Mouse (Mus musculus): ENCODE measurements around the gene Olfr287. TPM values are rescaled to one million over a fixed set of nuclear protein-coding genes. Genes with fewer than 3 reads are reported as not detected.

Olfr287 gene
- polyA plus RNA-seq, 1 experiment from 2014 or later: not detected

DNA sequence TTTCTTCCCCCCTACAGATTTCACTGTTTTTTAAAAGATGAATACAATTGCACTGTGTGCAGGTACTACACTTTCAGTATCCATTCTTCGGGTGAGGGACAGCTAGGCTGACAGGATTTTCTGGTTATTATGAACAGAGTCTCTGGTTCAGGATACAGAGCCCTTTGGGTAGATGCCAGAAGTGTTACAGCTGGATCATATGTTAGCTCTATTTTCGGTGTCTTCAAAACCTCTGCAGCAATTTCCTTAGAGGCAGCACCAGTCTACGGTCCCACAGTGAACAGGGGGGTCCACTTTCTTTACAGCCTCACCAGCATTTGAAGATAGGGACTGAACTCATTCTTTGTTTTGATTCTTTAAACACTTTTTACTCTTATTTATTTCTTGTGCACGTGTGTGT, 36.4 kb downstream of the Olfr287 start:
- WGBS: 49% methylated on average over 4 of the region's 4 CpGs
- no peak for ATAC-seq
- Histone ChIP-seq H3K4me1 (replicated peaks) (no peaks in the 10 kb centered on the region; the same call in 1 of the 2 replicates), H3K9ac (no peak overlapping the region), H3K27ac (no peak overlapping the region), H3K9me3 (no peaks in the 10 kb centered on the region), H3K4me2 (replicated peaks) (no peak overlapping the region), H3K36me3 (no peaks in the 10 kb centered on the region), H3K27me3 (replicated peaks) (no peaks in the 10 kb centered on the region), H3K4me3 (replicated peaks) (no peak overlapping the region)

DNA sequence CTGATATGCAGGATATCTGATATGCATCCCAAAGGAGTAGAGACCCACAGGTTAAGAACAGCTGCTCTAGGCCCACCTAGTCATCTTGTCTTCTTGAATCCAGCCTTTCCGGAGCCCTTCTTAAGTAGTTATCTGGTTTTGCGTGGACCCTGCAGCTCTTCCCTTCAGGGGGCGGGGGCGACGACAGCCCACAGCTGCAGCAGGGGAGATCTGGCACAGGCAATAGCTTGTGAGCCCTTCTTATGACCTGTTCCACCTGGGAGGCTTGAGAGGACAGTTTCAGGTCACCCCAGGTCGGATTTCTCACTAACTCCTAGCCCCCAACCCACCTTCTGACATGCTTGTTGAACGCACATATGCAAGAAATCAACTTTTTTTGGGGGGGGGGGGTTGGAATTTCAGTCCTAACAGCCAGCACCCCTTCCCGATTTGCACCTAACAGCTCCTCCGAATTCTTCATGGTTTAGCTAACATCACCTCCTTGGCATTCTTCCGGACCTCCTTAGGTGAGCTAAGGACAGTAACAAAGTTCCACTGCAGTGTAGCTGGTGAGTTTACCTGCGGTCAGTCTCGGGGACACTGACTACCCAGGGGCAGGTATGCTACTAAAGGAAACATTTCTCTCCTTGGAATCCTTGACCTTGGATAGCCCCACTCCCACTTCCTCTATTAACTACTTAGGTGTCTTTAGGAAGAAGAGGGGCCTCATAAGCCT, 38.8 kb downstream of the Olfr287 start:
- no peak overlapping the region; the same call in 1 of the 2 replicates for H3K4me2 ChIP-seq (replicated peaks)
- H3K4me1 ChIP-seq (replicated peaks): no peaks in the 10 kb centered on the region; the same call in 1 of the 2 replicates
- H3K27me3 ChIP-seq (replicated peaks): no peaks in the 10 kb centered on the region
- H3K4me3 ChIP-seq (replicated peaks): no peak overlapping the region
- no peaks in the 10 kb centered on the region for H3K36me3 ChIP-seq
- ATAC-seq: no peak
- no peaks in the 10 kb centered on the region for H3K9me3 ChIP-seq
- no peak overlapping the region for H3K9ac ChIP-seq
- no peak overlapping the region for H3K27ac ChIP-seq
- WGBS: 67% methylated on average over 12 of the region's 12 CpGs

DNA sequence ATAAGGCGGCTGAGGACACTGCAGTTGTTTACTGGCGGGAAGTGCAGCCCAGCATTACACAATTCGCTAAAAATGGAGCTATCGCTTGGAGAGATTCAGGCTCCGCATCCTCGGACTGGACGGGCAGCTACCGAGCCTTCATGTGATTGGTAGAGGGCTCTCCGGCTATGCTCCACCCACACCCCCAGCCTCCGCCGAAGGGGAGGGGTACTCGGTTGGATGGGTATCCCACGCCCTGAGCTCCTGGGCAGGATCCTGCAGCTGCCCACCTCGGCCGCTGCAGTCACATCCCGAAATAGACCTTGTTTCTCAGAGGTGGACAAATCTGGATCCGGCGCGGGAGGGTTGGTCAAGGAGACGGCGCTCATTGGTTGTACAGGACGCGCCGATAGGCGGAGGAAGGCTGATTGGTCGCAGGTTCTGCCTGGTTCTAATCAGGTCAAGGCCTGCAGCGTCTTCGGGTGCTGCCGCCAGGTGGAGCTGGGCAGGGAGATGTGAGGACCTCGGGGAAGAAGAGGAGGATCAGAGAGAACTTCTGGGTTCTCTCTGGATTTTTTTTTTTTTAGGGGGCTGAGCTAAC, 39.6 kb downstream of the Olfr287 start:
- Histone ChIP-seq H3K36me3 (no peaks in the 10 kb centered on the region), H3K4me2 (replicated peaks) (peak overlapping the region; percentile 81), H3K27ac (peak overlapping the region; percentile 24), H3K9ac (peak overlapping the region; percentile 29; the same call in 1 of the 2 replicates), H3K9me3 (no peaks in the 10 kb centered on the region), H3K4me1 (replicated peaks) (no peaks in the 10 kb centered on the region; the same call in 1 of the 2 replicates), H3K4me3 (replicated peaks) (peak overlapping the region; percentile 47), H3K27me3 (replicated peaks) (no peaks in the 10 kb centered on the region)
- ATAC-seq: peak; percentile 99
- under 1% methylated on average over 30 of the region's 30 CpGs for WGBS

DNA sequence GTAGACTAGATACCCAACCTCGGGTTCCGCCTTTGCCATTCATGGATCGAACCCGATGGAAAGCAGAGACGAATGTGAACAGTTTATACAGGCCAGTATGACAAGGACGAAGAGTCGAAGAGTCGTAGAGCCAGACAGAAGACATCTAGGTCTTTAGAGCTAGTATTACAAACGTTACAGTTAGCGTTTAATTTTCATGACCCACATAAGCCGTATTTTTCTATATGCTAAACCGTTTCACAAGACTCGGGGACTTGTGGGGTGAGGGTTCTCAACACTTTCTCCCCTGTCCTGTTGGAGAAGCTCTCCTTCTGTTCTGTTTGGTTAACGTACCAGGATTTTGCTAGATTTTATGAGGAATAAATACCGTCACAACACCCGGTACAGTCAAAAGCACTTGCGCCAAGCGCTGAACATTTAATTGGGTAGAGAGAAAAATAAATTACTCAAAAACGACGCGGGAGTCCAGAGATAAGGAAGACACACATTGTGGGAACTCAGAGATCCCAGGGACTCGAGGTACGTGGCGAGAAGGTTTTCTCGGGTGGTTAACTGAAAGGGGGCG, 40.2 kb downstream of the Olfr287 start:
- peak overlapping the region; percentile 47 for H3K4me3 ChIP-seq (replicated peaks)
- no peaks in the 10 kb centered on the region; the same call in 1 of the 2 replicates for H3K4me1 ChIP-seq (replicated peaks)
- ATAC-seq: no peak
- H3K9me3 ChIP-seq: no peaks in the 10 kb centered on the region
- no peaks in the 10 kb centered on the region for H3K36me3 ChIP-seq
- H3K9ac ChIP-seq: peak overlapping the region; percentile 29; the same call in 1 of the 2 replicates
- no peaks in the 10 kb centered on the region for H3K27me3 ChIP-seq (replicated peaks)
- peak overlapping the region; percentile 81 for H3K4me2 ChIP-seq (replicated peaks)
- 7% methylated on average over 26 of the region's 26 CpGs for WGBS
- peak overlapping the region; percentile 24 for H3K27ac ChIP-seq

DNA sequence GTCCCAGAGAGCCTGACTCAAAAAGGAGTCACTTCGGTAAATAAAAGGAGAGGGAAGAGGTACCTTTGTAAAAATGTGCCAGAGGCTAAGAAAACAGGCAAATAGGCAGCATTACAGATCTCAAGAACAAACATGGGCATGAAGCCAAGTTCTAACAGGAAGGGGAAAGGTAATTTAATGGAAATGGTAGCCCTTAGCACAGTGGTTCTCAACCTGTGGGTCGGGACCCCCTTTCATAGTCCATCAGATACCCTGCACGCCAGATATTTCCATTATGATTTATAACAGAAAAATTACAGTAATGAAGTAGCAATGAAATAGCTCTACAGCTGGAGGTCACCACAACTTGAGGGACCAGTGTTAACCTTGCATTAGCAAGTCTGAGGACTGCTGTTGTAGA, 43.5 kb downstream of the Olfr287 start:
- Histone ChIP-seq H3K9me3 (no peaks in the 10 kb centered on the region), H3K36me3 (no peaks in the 10 kb centered on the region), H3K4me1 (replicated peaks) (no peaks in the 10 kb centered on the region; the same call in 1 of the 2 replicates), H3K27ac (no peak overlapping the region), H3K4me3 (replicated peaks) (no peak overlapping the region), H3K4me2 (replicated peaks) (no peak overlapping the region), H3K27me3 (replicated peaks) (peaks cover 5% of the 10 kb centered on the region; the same call in 1 of the 2 replicates), H3K9ac (no peak overlapping the region)
- ATAC-seq: no peak
- WGBS: 61% methylated on average over 3 of the region's 3 CpGs

DNA sequence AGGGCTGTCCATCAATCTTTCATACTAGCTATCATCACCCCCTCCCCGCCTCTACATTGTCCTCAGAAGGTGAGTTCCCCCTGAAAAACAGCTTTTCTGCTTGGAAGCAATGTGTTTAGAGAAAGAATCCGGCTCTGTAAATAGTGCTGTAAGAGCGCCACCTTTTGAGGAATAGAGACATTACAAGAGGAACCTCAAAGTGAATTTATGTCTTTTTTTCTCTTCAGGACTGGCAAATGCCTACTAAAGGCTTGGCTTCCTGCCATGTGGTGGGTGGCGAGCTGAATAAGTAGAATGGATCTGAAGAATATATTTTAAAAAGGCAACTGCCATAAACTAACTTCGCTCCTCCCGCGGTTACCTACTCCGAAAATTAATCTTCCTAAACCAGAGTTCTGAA, 47.0 kb downstream of the Olfr287 start:
- no peak overlapping the region for H3K9ac ChIP-seq
- H3K36me3 ChIP-seq: no peaks in the 10 kb centered on the region
- no peaks in the 10 kb centered on the region for H3K9me3 ChIP-seq
- WGBS: 42% methylated on average over 8 of the region's 8 CpGs
- H3K27me3 ChIP-seq (replicated peaks): peaks cover 29% of the 10 kb centered on the region
- H3K4me3 ChIP-seq (replicated peaks): no peak overlapping the region
- no peaks in the 10 kb centered on the region for H3K4me1 ChIP-seq (replicated peaks)
- no peak overlapping the region for H3K27ac ChIP-seq
- no peak for ATAC-seq
- no peak overlapping the region for H3K4me2 ChIP-seq (replicated peaks)

DNA sequence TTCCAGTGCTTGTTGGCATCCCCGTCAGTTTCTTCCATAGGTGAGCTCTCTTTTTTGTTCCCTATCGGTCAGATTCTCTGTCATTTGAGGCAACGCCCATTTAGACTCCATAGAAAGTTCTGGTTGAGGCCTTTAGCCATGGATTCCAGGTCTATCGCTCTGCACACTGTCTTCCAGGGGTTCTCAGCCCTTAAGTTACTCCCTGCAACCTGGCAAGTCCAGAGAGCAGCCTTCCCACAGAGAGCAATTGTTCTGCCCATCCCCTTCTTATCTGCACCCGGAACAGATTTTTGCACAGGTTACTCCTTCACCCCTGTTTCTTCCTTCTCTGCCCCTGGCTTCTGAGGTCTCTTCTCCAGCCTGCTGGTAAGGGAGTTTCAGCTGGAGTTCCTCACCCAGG, 48.7 kb downstream of the Olfr287 start:
- Histone ChIP-seq H3K4me2 (replicated peaks) (no peak overlapping the region), H3K27ac (no peak overlapping the region), H3K36me3 (no peaks in the 10 kb centered on the region), H3K4me3 (replicated peaks) (no peak overlapping the region), H3K27me3 (replicated peaks) (peaks cover 45% of the 10 kb centered on the region), H3K9ac (no peak overlapping the region), H3K4me1 (replicated peaks) (peaks cover 12% of the 10 kb centered on the region), H3K9me3 (no peaks in the 10 kb centered on the region)
- peak; percentile 52; the same call in 1 of the 2 replicates for ATAC-seq
- 57% methylated on average over 5 of the region's 5 CpGs for WGBS

DNA sequence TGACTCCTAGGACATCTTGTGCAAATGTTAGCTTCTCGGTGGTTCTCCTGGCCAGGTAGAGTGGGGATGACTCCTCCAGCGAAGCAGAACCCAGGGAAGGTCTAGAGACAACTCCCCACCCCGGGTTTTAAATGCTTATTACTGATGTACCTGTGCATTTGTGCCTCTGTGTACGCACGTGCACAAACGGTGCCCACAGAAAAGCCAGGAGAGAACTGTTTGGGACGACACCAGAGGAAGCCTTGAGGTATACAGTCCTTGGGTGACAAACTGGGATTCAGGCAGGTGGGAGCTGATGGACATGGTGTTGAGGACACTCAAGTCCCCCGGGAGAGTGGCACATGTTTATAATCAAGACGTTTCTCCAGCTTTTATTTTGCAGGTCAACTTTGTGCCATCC, 49.9 kb downstream of the Olfr287 start:
- H3K9me3 ChIP-seq: no peaks in the 10 kb centered on the region
- H3K9ac ChIP-seq: no peak overlapping the region
- H3K27ac ChIP-seq: no peak overlapping the region
- no peak overlapping the region for H3K4me3 ChIP-seq (replicated peaks)
- H3K27me3 ChIP-seq (replicated peaks): peaks cover 53% of the 10 kb centered on the region
- 66% methylated on average over 9 of the region's 9 CpGs for WGBS
- ATAC-seq: no peak
- no peak overlapping the region for H3K4me2 ChIP-seq (replicated peaks)
- H3K4me1 ChIP-seq (replicated peaks): peaks cover 12% of the 10 kb centered on the region
- H3K36me3 ChIP-seq: no peaks in the 10 kb centered on the region

DNA sequence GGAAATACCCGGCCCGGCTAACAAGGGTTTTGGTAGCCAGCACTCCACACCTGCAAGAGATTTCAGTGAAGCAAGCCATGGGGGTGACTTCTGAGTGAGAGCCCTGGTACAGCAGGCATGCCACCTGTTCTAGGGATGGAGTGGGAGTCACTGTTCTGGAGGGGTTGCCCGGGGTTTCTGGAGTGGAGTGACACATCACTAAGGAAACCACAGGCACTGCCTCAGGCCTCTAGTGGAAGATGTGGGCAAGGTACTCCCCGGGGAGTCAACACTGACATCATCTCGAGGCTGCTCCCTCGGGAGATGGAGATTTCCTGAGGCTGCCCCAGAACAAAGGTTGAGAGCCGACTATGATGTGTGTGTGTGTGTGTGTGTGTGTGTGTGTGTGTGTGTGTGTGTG, 50.5 kb downstream of the Olfr287 start:
- H3K9ac ChIP-seq: no peak overlapping the region
- H3K27me3 ChIP-seq (replicated peaks): peaks cover 59% of the 10 kb centered on the region
- H3K9me3 ChIP-seq: no peaks in the 10 kb centered on the region
- H3K4me2 ChIP-seq (replicated peaks): no peak overlapping the region
- ATAC-seq: no peak
- 36% methylated on average over 7 of the region's 7 CpGs for WGBS
- no peak overlapping the region for H3K27ac ChIP-seq
- no peak overlapping the region for H3K4me3 ChIP-seq (replicated peaks)
- H3K36me3 ChIP-seq: no peaks in the 10 kb centered on the region
- H3K4me1 ChIP-seq (replicated peaks): peaks cover 12% of the 10 kb centered on the region

DNA sequence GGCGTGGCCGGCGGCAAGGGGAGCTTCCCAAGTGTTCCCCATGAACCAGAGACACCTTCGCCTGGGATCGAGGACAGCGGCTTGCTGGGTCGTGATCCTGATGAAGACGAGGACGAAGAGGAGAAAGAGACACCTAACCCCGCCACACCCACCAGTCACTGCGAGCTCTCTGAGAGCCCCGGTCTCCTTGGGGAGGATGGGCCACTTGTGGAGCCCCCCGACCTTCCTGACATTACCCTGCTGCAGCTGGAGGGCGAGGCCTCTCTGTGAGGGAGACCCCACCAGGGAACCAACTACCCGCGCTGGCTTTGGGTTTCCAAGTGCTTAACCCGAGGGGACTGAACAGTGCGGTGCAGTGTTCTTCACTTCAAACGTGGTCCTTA, 52.2 kb downstream of the Olfr287 start:
- peak overlapping the region; percentile 35; the same call in 1 of the 2 replicates for H3K4me3 ChIP-seq (replicated peaks)
- ATAC-seq: no peak

DNA sequence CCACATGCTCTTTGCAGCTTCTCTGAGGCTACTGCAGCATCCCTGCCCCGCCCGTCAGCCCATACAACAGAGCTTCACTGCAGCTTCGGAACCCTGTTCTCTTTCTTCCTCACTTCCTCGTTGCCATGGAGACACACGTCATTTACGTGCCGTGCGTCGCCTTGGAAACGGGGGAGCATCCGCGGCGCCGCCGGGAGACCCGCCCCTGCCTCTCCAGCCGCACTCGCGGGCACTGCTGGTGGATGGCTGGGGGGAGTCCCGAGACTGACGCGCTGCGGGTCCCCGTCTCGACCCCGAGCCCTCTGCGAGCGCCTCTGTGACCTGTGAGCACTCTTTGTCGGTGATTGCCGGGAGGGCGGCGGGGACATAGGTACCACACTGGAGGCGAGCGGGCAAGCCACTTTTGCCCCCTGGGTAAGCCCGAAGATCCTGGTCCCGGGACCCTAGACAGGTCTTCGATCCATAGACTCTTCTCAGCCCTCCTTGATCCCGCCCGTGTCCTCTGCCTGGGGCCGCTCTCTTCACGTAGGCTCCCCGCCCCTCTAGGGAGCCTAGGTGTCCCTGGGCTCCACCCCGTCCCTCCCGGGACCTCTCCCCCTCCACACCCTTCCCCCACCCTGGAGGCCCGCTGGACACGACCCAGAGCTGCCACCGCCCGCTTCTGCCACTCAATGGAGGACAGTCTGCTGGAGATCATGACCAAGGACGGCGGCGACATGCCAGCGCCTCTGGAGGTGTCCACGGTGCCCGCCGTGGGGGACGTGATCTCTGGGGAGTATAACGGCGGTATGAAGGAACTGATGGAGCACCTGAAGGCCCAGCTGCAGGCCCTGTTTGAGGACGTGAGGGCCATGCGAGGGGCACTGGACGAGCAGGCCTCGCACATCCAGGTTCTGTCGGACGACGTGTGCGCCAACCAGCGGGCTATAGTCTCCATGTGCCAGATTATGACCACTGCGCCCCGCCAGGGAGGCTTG, 52.9 kb downstream of the Olfr287 start:
- peak overlapping the region; percentile 62 for H3K4me2 ChIP-seq (replicated peaks)
- peak overlapping the region; percentile 35 for H3K4me3 ChIP-seq (replicated peaks)
- peak; percentile 79 for ATAC-seq
- 0 out of 2 replicates have a peak overlapping the region, but pooled peaks have one; percentile 3 for H3K9ac ChIP-seq
- no peak overlapping the region for H3K27ac ChIP-seq
- H3K4me1 ChIP-seq (replicated peaks): peaks cover 12% of the 10 kb centered on the region
- WGBS: 2% methylated on average over 69 of the region's 69 CpGs
- H3K27me3 ChIP-seq (replicated peaks): peaks cover 57% of the 10 kb centered on the region
- H3K36me3 ChIP-seq: no peaks in the 10 kb centered on the region
- H3K9me3 ChIP-seq: no peaks in the 10 kb centered on the region

More for the DNA sequence above, 52.2 kb downstream of the Olfr287 start:
- Histone ChIP-seq H3K4me1 (replicated peaks) (peaks cover 12% of the 10 kb centered on the region), H3K4me2 (replicated peaks) (peak overlapping the region; percentile 62), H3K9ac (no peak overlapping the region), H3K27ac (no peak overlapping the region), H3K36me3 (no peaks in the 10 kb centered on the region), H3K27me3 (replicated peaks) (peaks cover 59% of the 10 kb centered on the region), H3K9me3 (no peaks in the 10 kb centered on the region)
- WGBS: 7% methylated on average over 19 of the region's 19 CpGs
